In genomic region chr11:98972215-98972614, GRCm38 (mm10) we compare ENCODE assay signal across 8 mouse cellular contexts. TPM values are rescaled to one million over a fixed set of nuclear protein-coding genes. Genes with fewer than 3 reads are reported as not detected.
A peak's percentile ranks its signal among the peaks of the same experiment; 100 is the strongest.
DNase-seq lines count a peak whose midpoint lies in the region; ATAC-seq and TF ChIP-seq lines count a peak whose summit lies in the region.

No protein-coding gene starts in this region.

- DNase-seq in 3134 (ENCODE audit: extremely low read depth, insufficient read length, low spot score) (peak; percentile 53), G1E (ENCODE audit: low spot score) (peak; percentile 68)
- DNase-seq in cerebellum, adult 9-10 months, result peak; percentile 91
- DNase-seq in gastrocnemius, adult 8-10 months (ENCODE audit: low spot score in 2 of 2), result peak; percentile 72 to 79
- peak; percentile 88 for DNase-seq in kidney, adult 2 months
- DNase-seq in thymus, postnatal 14 days, result peak; percentile 92

- H3K9me3 ChIP-seq in G1E (replicated peaks), result no peaks in the 10 kb centered on the region
- H3K9me3 ChIP-seq in liver, embryonic 15.5 days (replicated peaks), result no peaks in the 10 kb centered on the region

- no peak overlapping the region for H3K4me2 ChIP-seq in liver, embryonic 15.5 days

- peak; percentile 45; the same call in 1 of the 2 replicates for ATAC-seq in G1E (ENCODE audit: extremely low read depth, insufficient number of reproducible peaks, low FRiP score, poor library complexity, severe bottlenecking)
- ATAC-seq in liver, embryonic 15.5 days (ENCODE audit: insufficient read depth), result 0 out of 2 replicates have a peak, but pooled peaks have one; percentile 32
- ATAC-seq in neutrophil, adult 5-6 weeks (ENCODE audit: extremely low read depth, insufficient number of reproducible peaks, low FRiP score, poor library complexity, severe bottlenecking), result peak; percentile 56

- no peak for TF ChIP-seq POLR2A in kidney, adult 2 months (IDR thresholded peaks at IDR 0.05; ENCODE audit: low read depth, low read length)

- H3K4me1 ChIP-seq in G1E (ENCODE audit: insufficient read depth, low read depth, low read length), result peaks cover 55% of the 10 kb centered on the region
- 0 out of 2 replicates have a peak, but pooled peaks cover 14% of the 10 kb centered on the region for H3K4me1 ChIP-seq in kidney, adult 2 months (ENCODE audit: control insufficient read depth, insufficient read depth, low read length)
- H3K4me1 ChIP-seq in liver, embryonic 15.5 days (replicated peaks), result peaks cover 20% of the 10 kb centered on the region

- no peak overlapping the region for H3K4me3 ChIP-seq in G1E (ENCODE audit: low read depth, low read length)
- H3K4me3 ChIP-seq in kidney, adult 2 months (ENCODE audit: insufficient read depth, low read depth, low read length), result no peak overlapping the region
- no peak overlapping the region for H3K4me3 ChIP-seq in liver, embryonic 15.5 days (replicated peaks)

- peaks cover 3% of the 10 kb centered on the region for H3K27me3 ChIP-seq in G1E (ENCODE audit: insufficient read depth, low read length)
- no peaks in the 10 kb centered on the region for H3K27me3 ChIP-seq in kidney, adult 2 months (replicated peaks; ENCODE audit: control insufficient read depth, insufficient read depth, low read length)
- peaks cover 37% of the 10 kb centered on the region for H3K27me3 ChIP-seq in liver, embryonic 15.5 days

- H3K9ac ChIP-seq in liver, embryonic 15.5 days, result no peak overlapping the region

- peak; percentile 58 for TF ChIP-seq CTCF in G1E (IDR thresholded peaks at IDR 0.05; ENCODE audit: low read depth, low read length)
- TF ChIP-seq CTCF in kidney, adult 2 months (conservative IDR thresholded peaks at IDR 0.05; ENCODE audit: insufficient read depth, insufficient read length, low read depth, low read length), result peak; percentile 81

- H3K27ac ChIP-seq in kidney, adult 2 months (ENCODE audit: insufficient read depth, low read depth, low read length), result no peak overlapping the region
- H3K27ac ChIP-seq in liver, embryonic 15.5 days (replicated peaks), result no peak overlapping the region

- 50% methylated on average over 9 of the region's 9 CpGs for WGBS in kidney, adult 2 months
- WGBS in liver, embryonic 15.5 days (ENCODE audit: insufficient replicate concordance), result 50% methylated on average over 9 of the region's 9 CpGs

- H3K36me3 ChIP-seq in G1E (replicated peaks), result peaks cover 81% of the 10 kb centered on the region
- H3K36me3 ChIP-seq in kidney, adult 2 months (ENCODE audit: control insufficient read depth, insufficient read depth, low read length), result no peaks in the 10 kb centered on the region
- H3K36me3 ChIP-seq in liver, embryonic 15.5 days (replicated peaks), result peaks cover 26% of the 10 kb centered on the region; the same call in 1 of the 2 replicates

RNA-seq across cellular contexts. Expression of gene Gjd3, which starts 10.6 kb away (rescaled TPM):
- total RNA-seq in G1E (2014; fragmentation: Nextera tagmentation) (not detected in 2 replicates), G1E (2017) (not detected in 2 replicates)
- not detected in 2 replicates for polyA plus RNA-seq in G1E (2012)
- total RNA-seq in gastrocnemius, adult 8-10 months (2022), result not detected
- polyA plus RNA-seq in kidney, adult 2 months (2012; rRNA removed), result 0.34 and 0.57 TPM in 2 replicates
- not detected in 2 replicates for polyA plus RNA-seq in liver, embryonic 15.5 days (2015; fragmentation: Nextera tagmentation; extraction: Ambion mirVana)
- total RNA-seq in neutrophil, adult 5-6 weeks (2017), result not detected in 2 replicates

RNA-seq across cellular contexts. Expression of gene Rara, which starts 44.6 kb away (rescaled TPM):
- total RNA-seq in G1E (2014; fragmentation: Nextera tagmentation) (109 and 110 TPM in 2 replicates), G1E (2017) (16.9 and 17.1 TPM in 2 replicates)
- 84.4 and 103 TPM in 2 replicates for polyA plus RNA-seq in G1E (2012)
- 10 to 100 TPM in 2 of 4 experiments, 1 to 10 TPM in 2; 8.3 to 11.7 (median 9.5) TPM for total RNA-seq in gastrocnemius, adult 8-10 months (2022)
- polyA plus RNA-seq in kidney, adult 2 months (2012; rRNA removed), result 18.0 and 19.6 TPM in 2 replicates
- polyA plus RNA-seq in liver, embryonic 15.5 days (2015; fragmentation: Nextera tagmentation; extraction: Ambion mirVana), result 4.4 and 4.5 TPM in 2 replicates
- 131 and 135 TPM in 2 replicates for total RNA-seq in neutrophil, adult 5-6 weeks (2017)

RNA-seq across cellular contexts. Expression of gene Top2a, which starts 51.8 kb away (rescaled TPM):
- total RNA-seq in G1E (2014; fragmentation: Nextera tagmentation) (426 and 497 TPM in 2 replicates), G1E (2017) (717 and 752 TPM in 2 replicates)
- 29.0 and 89.9 TPM in 2 replicates for polyA plus RNA-seq in G1E (2012)
- under 1 TPM in 3 of 4 experiments, not detected in 1; 0.25 to 0.60 (median 0.29) TPM for total RNA-seq in gastrocnemius, adult 8-10 months (2022)
- 0.72 and 1.1 TPM in 2 replicates for polyA plus RNA-seq in kidney, adult 2 months (2012; rRNA removed)
- polyA plus RNA-seq in liver, embryonic 15.5 days (2015; fragmentation: Nextera tagmentation; extraction: Ambion mirVana), result 182 and 184 TPM in 2 replicates
- total RNA-seq in neutrophil, adult 5-6 weeks (2017), result 2.9 and 5.2 TPM in 2 replicates

Comparison
In these comparisons a context has a peak if more than half of its experiments do, and no peak if none do; other contexts are left out.
1. RNA of gene Top2a, which starts 51.8 kb away (total RNA-seq): 426 to 752 TPM in G1E; 2.9 to 5.2 TPM in neutrophil, adult 5-6 weeks and 0.25 to 0.60 TPM in gastrocnemius, adult 8-10 months; every median in the first group is over 10 times any median in the second.
2. Peak in every context shown above with its lines, with median percentiles within 50 percentile points of each other: DNase-seq and ATAC-seq.